ENCODE assay signal across 15 mouse cellular contexts in the genomic region with DNA sequence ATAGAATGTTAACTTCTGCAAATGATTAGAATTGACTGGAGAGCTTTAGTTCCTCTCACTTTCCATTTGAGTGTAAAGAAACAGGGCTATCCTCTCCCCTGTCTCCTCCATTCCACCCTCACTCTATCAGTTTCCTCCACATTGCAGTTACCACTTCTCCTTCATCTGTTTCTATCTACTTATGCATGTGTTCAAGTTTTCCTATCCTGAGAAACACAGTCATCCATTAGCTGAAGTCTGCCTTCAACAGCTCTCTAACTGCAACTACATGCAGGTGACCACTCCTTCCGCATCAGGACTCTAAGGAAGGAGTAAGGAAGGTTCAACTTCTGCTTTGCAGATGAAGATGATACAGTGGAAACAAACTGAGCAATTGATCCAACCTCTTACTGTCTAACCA.
"Had no signal": no experiment of that assay in that cellular context is flagged by ENCODE, and none has a peak within 500 bp of the region (broad histone marks: within the 10 kb centered on the region; RNA-seq: fewer than 3 reads in every experiment).

No protein-coding gene starts in this region.

- H3K27me3 ChIP-seq: liver, embryonic 12.5 days; midbrain, embryonic 15.5 days; neural tube, embryonic 12.5 days; stomach, embryonic 15.5 days had no signal

- ATAC-seq: liver, embryonic 12.5 days; midbrain, embryonic 15.5 days had no signal

- H3K36me3 ChIP-seq: liver, embryonic 12.5 days; midbrain, embryonic 12.5 days; midbrain, embryonic 15.5 days; neural tube, embryonic 12.5 days; stomach, embryonic 15.5 days had no signal

- H3K9me3 ChIP-seq: liver, embryonic 12.5 days; midbrain, embryonic 12.5 days; midbrain, embryonic 15.5 days; neural tube, embryonic 12.5 days; stomach, embryonic 15.5 days had no signal

- H3K9ac ChIP-seq: liver, embryonic 12.5 days; liver, embryonic 14.5 days; lung, embryonic 14.5 days; midbrain, embryonic 12.5 days; midbrain, embryonic 15.5 days; neural tube, embryonic 12.5 days; stomach, embryonic 15.5 days had no signal

- H3K27ac ChIP-seq: liver, embryonic 12.5 days; liver, embryonic 14.5 days; midbrain, embryonic 12.5 days; midbrain, embryonic 15.5 days; neural tube, embryonic 12.5 days; stomach, embryonic 15.5 days; stomach, postnatal 0 days had no signal

- H3K4me2 ChIP-seq: liver, embryonic 12.5 days; lung, embryonic 14.5 days; midbrain, embryonic 12.5 days; midbrain, embryonic 15.5 days; neural tube, embryonic 12.5 days; stomach, embryonic 15.5 days had no signal

- H3K4me1 ChIP-seq: liver, embryonic 12.5 days; stomach, embryonic 15.5 days had no signal

- DNase-seq: lung, adult 18-20 months; lung, embryonic 14.5 days; lung, postnatal 10 days; lung, postnatal 4 days; right cerebral cortex, postnatal 14 days; thymus, adult 2 months; thymus, postnatal 25 days; thymus, postnatal 4 days had no signal

- H3K4me3 ChIP-seq: liver, embryonic 12.5 days; midbrain, embryonic 12.5 days; midbrain, embryonic 15.5 days; neural tube, embryonic 12.5 days; stomach, embryonic 15.5 days had no signal
